Mouse (Mus musculus) bone marrow, adult 2 months (tissue): Measurements from ENCODE around the gene Tmem88b.

ENCODE experiments used
- CTCF ChIP-seq: fragments of 200-500 bp; IDR thresholded peaks from 2 replicates; pipeline ENCODE4 v1.5.1; 2011; ENCODE audit warnings: low read length, control low read depth; ENCODE audit not compliant: control insufficient read depth, insufficient read depth
- POLR2A ChIP-seq: fragments of 200-500 bp; IDR thresholded peaks from 2 replicates; pipeline ENCODE4 v1.6.1; 2011; ENCODE audit warnings: low read depth, mild to moderate bottlenecking, control low read depth, low read length, borderline replicate concordance; ENCODE audit not compliant: control insufficient read depth

GRCm38 (mm10) chr4:155791240-155791933, 5.7 kb upstream of the Tmem88b start:
- no peak for TF ChIP-seq POLR2A
- no peak for TF ChIP-seq CTCF
